Mouse (Mus musculus) urinary bladder, postnatal 36 days (tissue): ENCODE results near the gene Olfr470.
"Not testable (repeated sequence)": the region's sequence is repeated elsewhere in the genome, so short reads cannot be mapped to it uniquely, and the experiment has no call there.

ENCODE experiments used
- DNase-seq, 2 experiments: peaks; one replicate each; pipeline ENCODE4 v3.0.0; 2022; ENCODE audit warnings: low spot score in 2 of 2, mixed read lengths in 1 of 2

Gene Olfr470

DNA sequence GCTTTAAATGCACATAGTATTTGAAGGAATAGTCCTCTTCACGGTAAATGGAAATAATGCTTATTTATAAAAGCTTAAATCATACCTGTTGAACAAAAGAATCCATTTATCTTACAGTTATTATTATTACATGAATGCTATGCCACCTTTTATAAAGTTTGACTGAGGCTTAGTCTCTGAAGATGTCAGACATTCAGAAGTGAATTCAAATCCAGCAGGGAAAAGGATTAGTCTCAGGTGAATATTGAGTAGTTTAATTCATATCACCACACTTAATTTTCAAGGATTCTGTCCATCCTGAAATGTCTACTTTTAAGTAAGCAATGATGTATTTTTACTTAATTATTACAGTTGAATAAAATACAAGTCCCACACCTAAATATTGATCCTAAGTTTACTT, at the start of gene Olfr470:
TSS of gene Olfr470 (minus strand) at position 101 of the 400 bp plus-strand sequence.
- DNase-seq: not testable (repeated sequence)

DNA sequence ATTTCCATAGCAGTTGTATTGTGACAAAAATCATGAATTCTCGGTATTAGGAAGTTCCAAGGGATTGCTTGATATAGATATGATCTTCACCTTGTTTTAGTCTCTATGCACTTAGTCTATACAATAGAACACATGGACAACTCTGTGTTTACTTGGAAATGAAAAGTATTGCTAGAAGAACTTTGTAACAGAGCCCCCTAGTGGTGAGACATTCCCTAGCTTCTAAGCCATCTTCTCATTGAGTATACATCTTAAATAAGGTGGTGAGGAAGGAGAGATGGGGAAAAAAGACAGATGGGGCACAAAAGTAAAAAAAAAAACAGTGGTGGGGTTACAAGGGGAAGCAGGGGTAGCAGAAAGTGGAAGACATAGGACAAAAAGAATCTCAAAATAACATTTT, 5.6 kb downstream of the Olfr470 start:
- no peak for DNase-seq

DNA sequence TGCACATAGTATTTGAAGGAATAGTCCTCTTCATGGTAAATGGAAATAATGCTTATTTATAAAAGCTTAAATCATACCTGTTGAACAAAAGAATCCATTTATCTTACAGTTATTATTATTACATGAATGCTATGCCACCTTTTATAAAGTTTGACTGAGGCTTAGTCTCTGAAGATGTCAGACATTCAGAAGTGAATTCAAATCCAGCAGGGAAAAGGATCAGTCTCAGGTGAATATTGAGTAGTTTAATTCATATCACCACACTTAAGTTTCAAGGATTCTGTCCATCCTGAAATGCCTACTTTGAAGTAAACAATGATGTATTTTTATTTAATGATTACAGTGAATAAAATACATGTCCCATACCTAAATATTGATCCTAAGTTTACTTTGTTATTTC, 21.8 kb downstream of the Olfr470 start, which contains the start of gene Olfr469:
TSS of gene Olfr469 (minus strand) at position 101 of the 400 bp plus-strand sequence.
- not testable (repeated sequence) for DNase-seq

DNA sequence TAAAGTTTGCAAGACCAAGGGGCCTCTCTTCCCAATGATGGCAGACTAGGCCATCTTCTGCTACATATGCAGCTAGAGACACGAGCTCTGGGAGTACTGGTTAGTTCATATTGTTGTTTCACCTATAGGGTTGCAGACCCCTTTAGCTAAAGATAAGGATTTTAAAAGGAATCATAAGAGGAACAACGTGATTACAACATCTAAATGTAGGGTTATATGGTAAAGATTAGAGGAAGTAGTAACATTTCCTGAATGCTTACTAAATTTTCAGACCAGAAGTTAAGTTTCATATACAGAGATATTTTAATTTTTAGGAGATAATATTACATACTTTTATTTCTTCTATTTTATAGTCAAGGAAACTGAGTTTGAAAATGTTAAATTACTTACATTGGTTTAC, 23.4 kb downstream of the Olfr470 start:
- not testable (repeated sequence) for DNase-seq

DNA sequence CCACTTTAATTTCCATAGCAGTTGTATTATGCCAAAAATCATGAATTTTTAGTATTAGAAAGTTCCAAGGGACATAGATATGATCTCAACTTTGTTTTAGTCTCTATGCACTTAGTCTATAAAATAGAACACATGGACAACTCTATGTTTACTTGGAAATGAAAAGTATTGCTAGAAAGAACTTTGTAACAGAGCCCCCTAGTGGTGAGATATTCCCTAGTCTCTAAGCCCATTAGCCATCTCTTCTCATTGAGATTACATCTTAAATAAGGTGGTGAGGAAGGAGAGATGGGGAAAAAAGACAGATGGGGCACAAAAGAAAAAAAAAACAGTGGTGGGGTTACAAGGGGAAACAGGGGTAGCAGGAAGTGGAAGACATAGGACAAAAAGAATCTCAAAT, 27.8 kb downstream of the Olfr470 start:
- no peak for DNase-seq

- no peak for DNase-seq
Measured at GRCm38 (mm10) chr7:107811963-107812362, 35.3 kb downstream of the Olfr470 start, which contains the start of gene Olfr467. Gene Olfr467, plus strand, starts transcription at chr7:107812263.

DNA sequence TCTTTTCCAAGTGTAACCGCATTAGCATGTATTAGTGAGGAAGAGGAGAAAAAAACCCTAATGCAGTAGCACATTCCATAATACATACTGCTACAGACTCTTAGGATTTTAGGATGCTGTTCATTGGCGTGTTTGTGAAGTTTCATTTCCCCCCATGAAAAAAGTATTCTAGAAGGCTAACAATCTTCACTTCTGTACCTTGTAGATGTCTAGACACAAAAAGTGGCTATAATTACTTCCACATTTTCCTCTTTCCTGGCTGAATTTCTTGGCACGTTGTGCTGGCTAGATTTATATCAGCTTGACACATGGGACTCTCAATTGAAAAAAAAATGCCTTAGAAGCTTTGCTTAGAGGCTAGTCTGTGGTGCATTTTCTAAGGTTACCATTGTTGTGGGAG, 45.2 kb downstream of the Olfr470 start:
- no peak for DNase-seq

DNA sequence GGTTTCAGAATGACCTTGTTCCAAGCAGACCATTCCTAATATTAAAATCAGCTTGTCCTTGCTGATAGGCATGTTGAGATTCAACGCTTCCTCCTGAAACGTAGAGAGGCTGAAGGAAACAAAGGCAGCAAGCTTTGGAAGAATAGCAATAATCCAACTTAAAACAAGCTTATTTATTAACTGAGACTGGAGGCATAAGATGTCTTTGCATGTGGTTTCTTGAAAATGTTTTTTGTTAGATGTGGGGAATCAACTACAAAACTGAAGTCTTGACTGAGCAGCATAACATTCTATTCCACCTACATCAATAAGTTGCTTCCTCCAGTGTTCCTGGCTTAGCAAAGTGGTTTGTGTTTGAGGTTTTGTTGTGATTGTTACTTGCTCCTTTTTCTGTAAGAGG, 46.2 kb downstream of the Olfr470 start, which contains the start of gene Ovch2:
TSS of gene Ovch2 (minus strand) at position 101 of the 400 bp plus-strand sequence.
- no peak for DNase-seq

DNA sequence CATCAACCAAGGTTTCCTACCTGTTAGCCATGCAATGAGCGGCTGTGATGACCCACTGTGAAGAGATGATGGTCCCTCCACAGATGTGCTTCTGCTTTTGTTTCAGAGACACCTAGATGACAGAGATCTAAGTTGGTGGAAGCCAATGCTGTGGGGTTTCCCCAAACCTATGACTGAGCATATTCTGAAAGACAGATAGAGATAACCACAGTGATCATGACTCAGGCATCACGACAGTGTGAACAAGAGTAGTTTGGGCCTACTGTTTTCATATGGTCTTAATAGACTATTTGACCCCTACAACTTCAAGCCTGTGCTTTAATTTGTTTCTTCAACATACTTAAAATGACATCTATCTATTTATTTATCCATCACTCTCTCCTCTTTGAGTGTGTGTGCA, 50.8 kb downstream of the Olfr470 start:
- no peak for DNase-seq
